Mouse (Mus musculus) testis, adult 2 months (tissue): ENCODE results near the gene Mdc1. TPM values are rescaled to one million over a fixed set of nuclear protein-coding genes. Genes with fewer than 3 reads are reported as not detected.

Experiments
- H3K27ac ChIP-seq: fragments of 200-500 bp; 2 replicates; pipeline ENCODE4 v1.5.1; 2012; ENCODE audit warnings: low read depth, low read length; ENCODE audit not compliant: control insufficient read depth, insufficient read depth
- H3K27me3 ChIP-seq: fragments of 200-500 bp; 2 replicates; pipeline ENCODE4 v1.6.1; 2012; ENCODE audit warnings: mild to moderate bottlenecking, low read length, moderate library complexity; ENCODE audit not compliant: control insufficient read depth, insufficient read depth
- H3K36me3 ChIP-seq: fragments of 200-500 bp; 2 replicates; pipeline ENCODE4 v1.6.1; 2012; ENCODE audit warnings: mild to moderate bottlenecking, low read length; ENCODE audit not compliant: control insufficient read depth, insufficient read depth
- H3K4me1 ChIP-seq: fragments of 200-500 bp; 2 replicates; pipeline ENCODE4 v1.6.1; 2012; ENCODE audit warnings: low read length; ENCODE audit not compliant: control insufficient read depth, insufficient read depth
- H3K4me3 ChIP-seq: fragments of 200-500 bp; 2 replicates; pipeline ENCODE4 v1.5.1; 2012; ENCODE audit warnings: low read depth, mild to moderate bottlenecking, low read length, moderate library complexity, mixed read lengths; ENCODE audit not compliant: control insufficient read depth
- CTCF ChIP-seq: fragments of 200-500 bp; IDR thresholded peaks from 2 replicates; pipeline ENCODE4 v1.5.1; 2012; ENCODE audit warnings: low read depth, mild to moderate bottlenecking, inconsistent platforms, low read length, moderate library complexity; ENCODE audit not compliant: control insufficient read depth, insufficient read depth, insufficient replicate concordance
- POLR2A ChIP-seq: fragments of 200-500 bp; IDR thresholded peaks from 2 replicates; pipeline ENCODE4 v1.6.1; 2012; ENCODE audit warnings: low read depth, mild to moderate bottlenecking, inconsistent platforms, low read length, moderate library complexity; ENCODE audit not compliant: control insufficient read depth
- polyA plus RNA-seq: library from polyadenylated mRNA; depleted of rRNA; stranded (reverse); fragments of >200 nt; gene quantifications from 2 replicates; pipeline ENCODE4 v1.2.3, GENCODE M21; 2012

Mdc1 gene
- polyA plus RNA-seq, 1 experiment, result 81.1 TPM

DNA sequence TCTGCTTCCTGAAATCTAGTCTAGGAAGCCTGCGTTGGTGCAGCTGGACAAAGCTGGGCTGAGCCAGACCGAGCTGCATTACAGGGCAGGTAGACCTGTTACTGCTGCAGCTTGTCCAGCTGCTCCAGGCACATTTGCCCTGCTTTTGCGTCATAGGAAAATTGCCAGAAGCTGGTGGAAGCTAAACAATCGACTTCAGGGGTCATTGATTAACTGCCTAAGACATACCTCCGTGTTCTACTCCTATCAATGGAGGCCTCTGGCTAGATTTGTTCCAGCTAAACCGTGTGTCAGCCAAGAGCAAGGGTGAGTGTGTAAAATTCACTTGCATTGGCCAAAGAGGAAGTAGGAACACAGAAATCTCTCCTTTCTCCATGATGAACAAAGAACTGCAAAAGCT, 26.6 kb upstream of the Mdc1 start:
- no peak overlapping the region; the same call in 1 of the 2 replicates for H3K27ac ChIP-seq
- no peaks in the 10 kb centered on the region for H3K36me3 ChIP-seq
- H3K4me3 ChIP-seq, result no peak overlapping the region
- H3K27me3 ChIP-seq, result no peaks in the 10 kb centered on the region
- no peak for TF ChIP-seq POLR2A
- TF ChIP-seq CTCF, result no peak
- peaks cover 4% of the 10 kb centered on the region for H3K4me1 ChIP-seq

DNA sequence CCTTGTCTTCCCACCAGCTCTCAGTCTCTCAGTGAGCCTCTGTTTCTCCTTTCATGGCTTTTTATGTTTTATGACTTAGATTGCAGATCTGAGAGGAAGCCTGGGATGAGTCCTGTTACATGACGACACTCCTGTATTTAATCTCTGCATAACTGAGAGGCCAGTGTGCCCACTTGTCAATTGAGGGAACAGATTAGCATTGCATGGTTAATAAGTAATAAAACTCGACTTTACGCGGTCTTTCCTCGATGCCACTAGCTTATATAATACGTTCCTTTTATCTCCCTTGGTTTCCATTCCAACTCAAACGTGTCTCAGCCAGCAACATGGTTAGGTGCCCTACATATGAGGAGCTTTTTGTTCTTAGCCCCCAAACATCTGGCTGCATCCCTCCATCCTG, 25.5 kb upstream of the Mdc1 start:
- H3K4me1 ChIP-seq, result peaks cover 4% of the 10 kb centered on the region
- H3K4me3 ChIP-seq, result no peak overlapping the region
- H3K27me3 ChIP-seq, result no peaks in the 10 kb centered on the region
- no peak for TF ChIP-seq POLR2A
- no peak for TF ChIP-seq CTCF
- no peak overlapping the region for H3K27ac ChIP-seq
- H3K36me3 ChIP-seq, result no peaks in the 10 kb centered on the region

DNA sequence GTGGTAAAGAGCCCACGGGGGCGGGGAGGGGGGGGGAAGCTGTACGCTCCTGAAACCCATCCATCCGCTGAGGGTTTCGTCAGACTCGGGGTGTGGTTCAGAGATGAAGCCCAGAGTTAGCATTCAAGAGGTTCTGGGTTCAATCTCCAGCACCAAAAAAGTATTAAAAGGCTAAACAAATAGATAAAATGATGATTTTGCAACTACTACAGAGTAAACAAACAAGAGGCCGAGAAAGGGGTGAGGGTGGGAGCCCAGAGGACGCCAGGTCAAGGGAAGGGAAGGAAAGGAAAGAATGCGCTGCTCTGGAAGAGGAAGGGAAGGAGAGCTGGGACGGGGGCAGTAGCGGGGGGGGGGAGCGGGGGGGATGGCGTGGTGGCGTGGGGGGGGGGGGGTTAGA, 24.6 kb upstream of the Mdc1 start:
- Histone ChIP-seq H3K36me3 (no peaks in the 10 kb centered on the region), H3K27ac (no peak overlapping the region), H3K4me1 (peaks cover 10% of the 10 kb centered on the region), H3K4me3 (no peak overlapping the region), H3K27me3 (no peaks in the 10 kb centered on the region)
- TF ChIP-seq POLR2A (no peak), CTCF (no peak)

DNA sequence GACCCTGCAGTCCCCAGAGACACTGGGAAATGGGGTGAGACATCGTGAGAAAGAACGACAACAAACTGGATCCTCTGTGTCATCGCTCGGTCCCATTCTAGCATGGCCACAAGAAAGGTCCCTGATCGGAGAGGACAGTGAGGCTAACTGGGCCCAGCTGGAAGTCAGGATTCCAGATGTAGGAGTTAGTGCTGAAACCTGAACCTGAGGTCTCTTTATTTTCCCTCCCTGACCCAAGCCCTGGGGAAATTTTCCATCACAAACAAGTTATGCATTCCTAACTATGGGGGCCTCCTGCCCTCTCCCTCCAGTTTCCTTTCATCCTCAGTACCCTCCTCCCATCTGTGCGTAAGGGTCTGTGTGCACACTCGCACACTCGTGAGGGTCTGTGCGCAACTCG, 24.1 kb upstream of the Mdc1 start:
- TF ChIP-seq CTCF (no peak), POLR2A (no peak)
- no peaks in the 10 kb centered on the region for H3K36me3 ChIP-seq
- no peaks in the 10 kb centered on the region for H3K27me3 ChIP-seq
- no peak overlapping the region for H3K4me3 ChIP-seq
- H3K27ac ChIP-seq, result no peak overlapping the region
- H3K4me1 ChIP-seq, result peaks cover 15% of the 10 kb centered on the region

DNA sequence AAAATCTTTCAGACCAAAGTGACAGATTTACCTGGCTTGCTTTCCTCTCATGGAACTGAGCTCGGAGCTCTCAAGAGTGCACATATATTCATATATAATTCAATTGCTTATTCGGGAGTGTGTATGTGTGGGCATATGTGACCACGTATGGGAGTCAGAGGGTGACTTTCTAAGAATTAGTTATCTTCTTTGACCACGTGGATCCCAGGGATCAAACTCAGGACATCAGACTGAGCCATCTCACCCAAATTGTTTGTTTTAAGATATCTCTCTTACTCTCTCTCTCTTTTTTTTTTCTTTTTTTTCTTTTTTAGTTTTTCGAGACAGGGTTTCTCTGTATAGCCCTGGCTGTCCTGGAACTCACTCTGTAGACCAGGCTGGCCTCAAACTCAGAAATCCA, 21.2 kb upstream of the Mdc1 start:
- TF ChIP-seq CTCF (no peak), POLR2A (no peak)
- H3K4me1 ChIP-seq, result peaks cover 29% of the 10 kb centered on the region
- H3K4me3 ChIP-seq, result no peak overlapping the region
- H3K27me3 ChIP-seq, result no peaks in the 10 kb centered on the region
- H3K36me3 ChIP-seq, result no peaks in the 10 kb centered on the region
- no peak overlapping the region for H3K27ac ChIP-seq

DNA sequence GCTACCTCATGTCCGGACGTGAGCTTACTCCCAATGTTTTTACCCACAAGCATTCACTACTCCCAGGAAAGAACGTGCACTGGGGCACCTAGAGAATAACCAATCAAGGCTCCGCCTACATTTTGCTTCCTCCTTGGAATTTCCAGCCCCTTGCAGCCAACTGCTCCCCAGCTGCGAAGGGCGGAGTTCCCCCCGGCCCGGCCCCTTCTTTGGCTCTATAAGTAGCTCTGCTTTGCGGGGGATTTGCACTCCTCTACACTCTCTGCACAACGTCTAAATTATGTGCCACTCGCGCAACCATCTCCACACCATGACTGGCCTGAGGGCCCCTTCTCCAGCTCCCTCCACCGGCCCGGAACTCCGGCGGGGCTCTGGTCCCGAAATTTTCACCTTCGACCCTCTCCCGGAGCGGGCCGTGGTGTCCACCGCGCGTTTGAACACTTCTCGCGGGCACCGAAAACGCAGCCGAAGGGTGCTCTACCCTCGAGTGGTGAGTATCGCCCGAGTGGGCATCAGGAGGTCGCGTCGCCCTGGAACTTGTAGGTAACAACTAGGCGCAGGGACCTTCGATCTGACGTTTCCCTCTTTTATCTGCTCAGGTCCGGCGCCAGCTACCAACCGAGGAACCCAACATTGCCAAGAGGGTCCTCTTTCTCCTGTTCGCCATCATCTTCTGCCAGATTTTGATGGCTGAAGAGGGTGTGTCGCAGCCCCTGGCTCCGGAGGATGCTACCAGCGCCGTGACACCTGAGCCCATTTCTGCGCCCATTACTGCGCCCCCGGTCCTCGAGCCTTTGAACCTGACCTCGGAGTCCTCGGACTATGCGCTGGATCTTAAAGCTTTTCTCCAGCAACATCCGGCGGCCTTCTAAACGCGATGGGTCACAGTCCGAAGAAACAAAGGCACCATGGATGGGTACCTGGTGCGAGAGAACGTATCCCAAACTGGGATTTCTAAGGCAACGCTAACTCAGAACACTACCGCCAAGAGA, 19.6 kb upstream of the Mdc1 start, which contains the start of gene Ier3:
Gene Ier3 (plus strand): TSS at position 246 of the 992 bp plus-strand sequence.
- Histone ChIP-seq H3K4me1 (peaks cover 29% of the 10 kb centered on the region), H3K36me3 (no peaks in the 10 kb centered on the region), H3K27ac (peak within 1 kb of the TSS; percentile 40; the same call in 1 of the 2 replicates), H3K4me3 (peak within 1 kb of the TSS; percentile 59), H3K27me3 (no peaks in the 10 kb centered on the region)
- TF ChIP-seq CTCF, result no peak
- TF ChIP-seq POLR2A, result peak; percentile 70

DNA sequence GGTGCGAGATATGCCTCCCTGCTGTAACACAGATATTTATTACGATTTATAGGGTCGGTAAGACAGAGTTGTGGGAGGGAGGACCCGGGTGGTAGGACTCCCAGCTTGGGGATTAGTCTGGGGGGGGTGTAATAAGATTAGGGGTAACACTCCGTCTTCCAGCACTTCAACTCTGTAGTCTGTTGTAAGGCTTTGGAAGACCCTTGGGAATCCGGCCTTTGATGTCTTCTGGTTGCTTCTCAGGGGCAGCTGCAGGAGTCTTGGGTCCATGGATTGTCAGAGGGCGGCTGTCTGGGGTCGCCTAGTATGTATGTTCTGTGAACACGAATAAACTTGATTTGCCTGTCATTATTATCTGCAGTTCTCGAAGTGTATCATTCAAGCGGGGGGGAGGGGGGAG, 18.8 kb upstream of the Mdc1 start:
- no peak overlapping the region for H3K27ac ChIP-seq
- H3K4me3 ChIP-seq, result peak overlapping the region; percentile 59
- H3K4me1 ChIP-seq, result peaks cover 26% of the 10 kb centered on the region
- H3K27me3 ChIP-seq, result no peaks in the 10 kb centered on the region
- TF ChIP-seq POLR2A (no peak), CTCF (no peak)
- no peaks in the 10 kb centered on the region for H3K36me3 ChIP-seq
